In the genomic region with DNA sequence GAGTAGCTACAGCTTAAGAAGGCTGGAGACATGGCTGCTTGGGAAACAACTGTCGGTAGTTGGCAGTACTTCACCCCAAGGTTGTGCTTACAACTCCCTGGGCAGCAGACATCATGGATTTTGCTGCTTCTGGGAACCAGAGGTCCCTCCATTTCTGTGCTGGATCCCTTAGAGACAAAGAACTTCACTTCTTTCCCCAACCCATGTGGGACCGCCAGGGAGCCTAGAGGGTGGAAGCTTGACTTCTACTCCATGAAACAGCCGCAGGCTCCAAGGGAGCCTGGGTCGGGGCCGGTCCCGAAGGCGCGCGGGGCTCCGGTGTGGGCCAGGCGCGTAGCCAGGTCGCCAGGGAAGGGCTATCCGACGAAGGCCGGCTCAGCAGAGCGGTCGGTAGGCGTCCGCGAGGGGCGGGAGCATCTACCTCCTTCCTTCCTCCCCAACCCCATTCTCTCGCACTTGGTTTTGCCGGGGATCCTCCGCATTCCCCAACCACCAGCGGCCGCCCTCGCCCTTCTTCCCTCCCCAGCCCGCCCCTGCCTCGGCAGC, we compare ENCODE assay signal across 8 mouse cellular contexts. TPM values are rescaled to one million over a fixed set of nuclear protein-coding genes. Genes with fewer than 3 reads are reported as not detected.
DNase-seq lines count a peak whose midpoint lies in the region; ATAC-seq and TF ChIP-seq lines count a peak whose summit lies in the region.

No protein-coding gene starts in this region.

- peak overlapping the region; percentile 61 for H3K4me3 ChIP-seq in cerebellum, adult 2 months (replicated peaks; ENCODE audit: insufficient read depth, low read depth, low read length)
- H3K4me3 ChIP-seq in hindbrain, embryonic 13.5 days: peak overlapping the region; percentile 100
- peak overlapping the region; percentile 100 for H3K4me3 ChIP-seq in stomach, embryonic 14.5 days (ENCODE audit: low read depth, low read length)

- peak; percentile 78 for DNase-seq in urinary bladder, postnatal 14 days (ENCODE audit: low spot score)
- no peak for DNase-seq in urinary bladder, postnatal 4 days (ENCODE audit: low spot score in 2 of 2)
- peak; percentile 83 to 90 for DNase-seq in cerebellum, adult 2 months
- DNase-seq in forelimb bud, embryonic 11.5 days (ENCODE audit: low read depth, low spot score): peak; percentile 61
- peak; percentile 77 to 80 for DNase-seq in left cerebral cortex, postnatal 25 days (ENCODE audit: low spot score in 2 of 2)
- peak; percentile 69 for DNase-seq in mesoderm, embryonic 11.5 days (ENCODE audit: low read depth, low spot score)

- H3K36me3 ChIP-seq in hindbrain, embryonic 13.5 days: peaks cover 6% of the 10 kb centered on the region
- peaks cover 11% of the 10 kb centered on the region; the same call in 1 of the 2 replicates for H3K36me3 ChIP-seq in stomach, embryonic 14.5 days (ENCODE audit: control insufficient read depth, insufficient read depth, low read length)

- under 1% methylated on average over 30 of the region's 30 CpGs for WGBS in cerebellum, adult 2 months
- under 1% methylated on average over 20 of the region's 30 CpGs for WGBS in hindbrain, embryonic 13.5 days
- under 1% methylated on average over 30 of the region's 30 CpGs for WGBS in stomach, embryonic 14.5 days

- no peaks in the 10 kb centered on the region for H3K27me3 ChIP-seq in cerebellum, adult 2 months (ENCODE audit: control insufficient read depth, insufficient read depth, low read length)
- H3K27me3 ChIP-seq in hindbrain, embryonic 13.5 days: no peaks in the 10 kb centered on the region
- H3K27me3 ChIP-seq in stomach, embryonic 14.5 days (ENCODE audit: control insufficient read depth, insufficient read depth, low read length): no peaks in the 10 kb centered on the region

- peak overlapping the region; percentile 100 for H3K9ac ChIP-seq in hindbrain, embryonic 13.5 days
- peak overlapping the region; percentile 100 for H3K9ac ChIP-seq in stomach, embryonic 14.5 days (replicated peaks; ENCODE audit: low read depth, low read length)

- TF ChIP-seq CTCF in cerebellum, adult 2 months (IDR thresholded peaks at IDR 0.05; ENCODE audit: borderline replicate concordance, insufficient read depth, low read depth, low read length): no peak

- no peak for TF ChIP-seq POLR2A in cerebellum, adult 2 months (IDR thresholded peaks at IDR 0.05; ENCODE audit: borderline replicate concordance, insufficient read depth, low read length)

- H3K9me3 ChIP-seq in hindbrain, embryonic 13.5 days: no peaks in the 10 kb centered on the region
- H3K9me3 ChIP-seq in stomach, embryonic 14.5 days (ENCODE audit: control insufficient read depth, low read depth, low read length): no peaks in the 10 kb centered on the region

- intact Hi-C loops in left cerebral cortex, postnatal 25 days (cut with DNase I): loop anchor here (2.0 kb wide), 1 partner anchor 14 kb away; no protein-coding TSS in a partner anchor

- peak; percentile 65 for ATAC-seq in hindbrain, embryonic 13.5 days (ENCODE audit: low FRiP score)
- peak; percentile 1; the same call in 1 of the 2 replicates for ATAC-seq in stomach, embryonic 14.5 days (ENCODE audit: insufficient number of reproducible peaks, insufficient read depth, low FRiP score, low read depth)

- H3K4me2 ChIP-seq in hindbrain, embryonic 13.5 days: peak overlapping the region; percentile 99
- H3K4me2 ChIP-seq in stomach, embryonic 14.5 days (replicated peaks; ENCODE audit: low read depth, low read length): peak overlapping the region; percentile 96

- peaks cover 5% of the 10 kb centered on the region; the same call in 1 of the 2 replicates for H3K4me1 ChIP-seq in cerebellum, adult 2 months (ENCODE audit: control insufficient read depth, insufficient read depth, low read length)
- H3K4me1 ChIP-seq in hindbrain, embryonic 13.5 days (replicated peaks): peaks cover 49% of the 10 kb centered on the region
- H3K4me1 ChIP-seq in stomach, embryonic 14.5 days (ENCODE audit: control insufficient read depth, insufficient read depth, low read length): peaks cover 27% of the 10 kb centered on the region; the same call in 1 of the 2 replicates

- H3K27ac ChIP-seq in cerebellum, adult 2 months (ENCODE audit: insufficient read depth, low read length): peak overlapping the region; percentile 98
- peak overlapping the region; percentile 100 for H3K27ac ChIP-seq in hindbrain, embryonic 13.5 days
- peak overlapping the region; percentile 100 for H3K27ac ChIP-seq in stomach, embryonic 14.5 days (ENCODE audit: low read length)

RNA-seq across cellular contexts. Expression of a gene that starts 0.8 kb away (rescaled TPM):
- 99.1 and 103 TPM in 2 replicates for polyA plus RNA-seq in cerebellum, adult 2 months (2012; rRNA removed)
- 31.5 and 33.0 TPM in 2 replicates for polyA plus RNA-seq in hindbrain, embryonic 13.5 days (2015; fragmentation: Nextera tagmentation; extraction: Ambion mirVana)
- total RNA-seq in left cerebral cortex, postnatal 25 days (2021): 100 to 1,000 TPM; 190 to 193 TPM
- polyA plus RNA-seq in stomach, embryonic 14.5 days (2014; fragmentation: Nextera tagmentation; extraction: Ambion mirVana): 21.6 and 22.3 TPM in 2 replicates

RNA-seq across cellular contexts. Expression of a gene that starts 10.2 kb away (rescaled TPM):
- 55.5 TPM in 2 replicates for polyA plus RNA-seq in cerebellum, adult 2 months (2012; rRNA removed)
- polyA plus RNA-seq in hindbrain, embryonic 13.5 days (2015; fragmentation: Nextera tagmentation; extraction: Ambion mirVana): 48.7 and 50.2 TPM in 2 replicates
- 10 to 100 TPM; 53.9 to 54.7 TPM for total RNA-seq in left cerebral cortex, postnatal 25 days (2021)
- 33.7 and 35.1 TPM in 2 replicates for polyA plus RNA-seq in stomach, embryonic 14.5 days (2014; fragmentation: Nextera tagmentation; extraction: Ambion mirVana)

RNA-seq across cellular contexts. Expression of a gene that starts 19.4 kb away (rescaled TPM):
- 144 and 167 TPM in 2 replicates for polyA plus RNA-seq in cerebellum, adult 2 months (2012; rRNA removed)
- polyA plus RNA-seq in hindbrain, embryonic 13.5 days (2015; fragmentation: Nextera tagmentation; extraction: Ambion mirVana): 1.9 and 2.4 TPM in 2 replicates
- total RNA-seq in left cerebral cortex, postnatal 25 days (2021): 100 to 1,000 TPM in 1 of 2 experiments, 10 to 100 TPM in 1; 92.5 to 121 TPM
- polyA plus RNA-seq in stomach, embryonic 14.5 days (2014; fragmentation: Nextera tagmentation; extraction: Ambion mirVana): 1.7 and 2.3 TPM in 2 replicates

RNA-seq across cellular contexts. Expression of a gene that starts 42.0 kb away (rescaled TPM):
- 56.8 and 58.0 TPM in 2 replicates for polyA plus RNA-seq in cerebellum, adult 2 months (2012; rRNA removed)
- polyA plus RNA-seq in hindbrain, embryonic 13.5 days (2015; fragmentation: Nextera tagmentation; extraction: Ambion mirVana): 6.2 and 7.0 TPM in 2 replicates
- total RNA-seq in left cerebral cortex, postnatal 25 days (2021): 100 to 1,000 TPM; 138 to 148 TPM
- 5.6 and 7.7 TPM in 2 replicates for polyA plus RNA-seq in stomach, embryonic 14.5 days (2014; fragmentation: Nextera tagmentation; extraction: Ambion mirVana)

RNA-seq across cellular contexts. Expression of a gene that starts 54.1 kb away (rescaled TPM):
- polyA plus RNA-seq in cerebellum, adult 2 months (2012; rRNA removed): 439 and 447 TPM in 2 replicates
- 117 and 122 TPM in 2 replicates for polyA plus RNA-seq in hindbrain, embryonic 13.5 days (2015; fragmentation: Nextera tagmentation; extraction: Ambion mirVana)
- 100 to 1,000 TPM; 719 to 771 TPM for total RNA-seq in left cerebral cortex, postnatal 25 days (2021)
- 61.4 and 62.9 TPM in 2 replicates for polyA plus RNA-seq in stomach, embryonic 14.5 days (2014; fragmentation: Nextera tagmentation; extraction: Ambion mirVana)

Comparison
In these comparisons a context has a peak if more than half of its experiments do, and no peak if none do; other contexts are left out.
1. DNase-seq: peak in urinary bladder, postnatal 14 days (single experiment), cerebellum, adult 2 months (2 of 2), forelimb bud, embryonic 11.5 days (single experiment), left cerebral cortex, postnatal 25 days (2 of 2) and mesoderm, embryonic 11.5 days (single experiment); none in urinary bladder, postnatal 4 days (0 of 2).
2. RNA of a gene that starts 19.4 kb away (polyA plus RNA-seq): 144 to 167 TPM in cerebellum, adult 2 months; 1.9 to 2.4 TPM in hindbrain, embryonic 13.5 days and 1.7 to 2.3 TPM in stomach, embryonic 14.5 days; every median in the first group is over 10 times any median in the second.
3. Peak in every context shown above with its lines, with median percentiles within 50 percentile points of each other: H3K27ac ChIP-seq and H3K4me3 ChIP-seq.